Mouse (Mus musculus) hindbrain, embryonic 14.5 days (tissue): ENCODE measurements at regions not wholly inside any gene's neighbourhood (a gene's known extent, or its start where the extent isn't known, plus 50 kb on each side); places are given as distances from the start of the nearest gene placed in this dataset.

Experiments
- ATAC-seq: fragments of 200-750 bp; cut with Nextera tagmentation; 2 replicates; pipeline ENCODE4 v1.8.0; 2017; ENCODE audit warnings: moderate number of reproducible peaks, mild to moderate bottlenecking, moderate TSS enrichment, moderate library complexity; ENCODE audit not compliant: low FRiP score
- DNase-seq: peaks from one replicate; pipeline ENCODE4 v3.0.0-alpha.2; 2015; ENCODE audit warnings: low spot score
- H3K27ac ChIP-seq: fragments of 300-500 bp; sonication (generic); 2 replicates; pipeline ENCODE4 v1.5.1; 2014; ENCODE audit warnings: mild to moderate bottlenecking, moderate library complexity
- H3K27me3 ChIP-seq: fragments of 300-500 bp; sonication (generic); 2 replicates; pipeline ENCODE4 v1.6.1; 2014; ENCODE audit warnings: mild to moderate bottlenecking, low read length, mixed read lengths; ENCODE audit not compliant: control insufficient read depth, insufficient read depth
- H3K36me3 ChIP-seq: fragments of 300-500 bp; sonication (generic); replicated peaks from 2 replicates; pipeline ENCODE4 v1.6.1; 2014; ENCODE audit not compliant: control insufficient read depth, insufficient read depth
- H3K4me1 ChIP-seq: fragments of 300-500 bp; sonication (generic); replicated peaks from 2 replicates; pipeline ENCODE4 v1.6.1; 2014; ENCODE audit warnings: antibody characterized with exemption, low read length, mixed read lengths; ENCODE audit not compliant: control insufficient read depth, insufficient read depth
- H3K4me2 ChIP-seq: fragments of 300-500 bp; sonication (generic); replicated peaks from 2 replicates; pipeline ENCODE4 v1.6.1; 2014; ENCODE audit warnings: mild to moderate bottlenecking, moderate library complexity
- H3K4me3 ChIP-seq: fragments of 300-500 bp; sonication (generic); replicated peaks from 2 replicates; pipeline ENCODE4 v1.5.1; 2014; ENCODE audit warnings: mild to moderate bottlenecking, low read length
- H3K9ac ChIP-seq: fragments of 300-500 bp; sonication (generic); 2 replicates; pipeline ENCODE4 v1.6.1; 2014
- H3K9me3 ChIP-seq: fragments of 300-500 bp; sonication (generic); 2 replicates; pipeline ENCODE4 v1.6.1; 2016; ENCODE audit warnings: low read length; ENCODE audit not compliant: control insufficient read depth
- WGBS: fragments of 180-500 bp; shearing (Covaris S2); extraction: QIAGEN DNeasy Blood & Tissue Kit; methylation state at CpG from one replicate; pipeline ENCODE4 v1.1.7; 2014; 5-methylcytosine and 5-hydroxymethylcytosine counted together

DNA sequence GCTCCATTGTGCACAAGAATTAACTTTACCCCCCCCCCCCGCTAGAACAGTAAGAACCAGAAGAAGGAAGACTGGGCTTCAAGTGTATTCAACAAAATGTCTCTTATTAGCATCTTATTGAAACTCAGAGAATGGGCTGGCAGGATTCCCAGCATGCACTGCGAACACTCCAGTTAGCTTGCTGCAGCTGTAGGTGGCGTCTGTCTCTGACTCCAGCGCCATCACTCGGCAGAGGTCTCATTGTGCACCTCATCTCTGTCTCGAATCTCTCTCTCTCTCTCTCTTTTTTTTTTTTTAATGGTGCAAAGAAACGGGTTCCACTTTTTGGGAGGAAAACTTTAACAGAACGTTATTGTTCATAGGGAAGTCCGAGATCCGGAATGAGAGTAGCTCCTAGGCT, 221.6 kb downstream of the Agtpbp1 start:
- Histone ChIP-seq H3K36me3 (no peaks in the 10 kb centered on the region), H3K27me3 (no peaks in the 10 kb centered on the region; the same call in 1 of the 2 replicates), H3K4me2 (no peak overlapping the region), H3K9ac (no peak overlapping the region), H3K4me1 (no peaks in the 10 kb centered on the region), H3K4me3 (no peak overlapping the region), H3K27ac (no peak overlapping the region), H3K9me3 (no peaks in the 10 kb centered on the region)
- DNase-seq: no peak
- no peak for ATAC-seq
- 70% methylated on average over 10 of the region's 10 CpGs for whole genome bisulfite sequencing

DNA sequence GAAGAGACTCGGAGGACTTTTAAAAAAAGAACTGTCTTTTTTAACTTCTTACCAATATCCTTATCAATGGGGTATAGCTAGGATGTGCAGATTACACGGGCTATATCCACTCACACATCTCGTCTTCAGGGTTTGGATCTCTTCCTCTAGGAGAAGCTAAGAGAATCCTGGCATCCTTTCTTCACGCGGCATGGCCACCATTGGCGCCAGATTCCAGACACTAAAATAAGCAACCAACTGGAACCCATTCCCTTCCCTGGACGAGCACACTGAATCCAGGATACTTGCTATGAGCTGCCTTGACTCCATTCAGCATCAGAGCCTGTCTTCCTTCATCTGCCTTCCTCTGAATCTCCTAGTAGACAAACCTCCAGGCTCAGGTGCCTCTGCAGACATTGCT, 223.7 kb downstream of the Agtpbp1 start:
- no peak for ATAC-seq
- no peak for DNase-seq
- WGBS: 92% methylated on average over 7 of the region's 7 CpGs

DNA sequence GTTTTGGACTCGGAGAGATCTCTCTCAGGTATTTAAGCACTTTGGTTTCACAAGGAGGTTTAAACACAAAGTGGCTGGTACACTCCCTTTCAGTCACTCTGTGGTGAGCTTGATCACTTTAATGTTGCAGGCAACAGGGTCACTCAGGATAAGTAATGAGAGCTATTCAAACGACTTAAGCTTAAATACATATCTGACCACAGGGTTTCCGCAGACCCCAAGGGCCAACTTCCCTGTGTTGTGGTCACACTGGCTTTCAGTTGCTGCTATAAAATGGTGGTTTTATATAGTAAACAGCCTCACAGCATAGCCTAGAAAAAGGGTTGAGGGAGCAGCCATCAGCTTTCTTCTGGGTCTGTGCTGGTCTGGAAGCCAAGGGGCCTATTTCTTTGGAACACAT, 225.0 kb downstream of the Agtpbp1 start:
- no peak overlapping the region for H3K9ac ChIP-seq
- H3K4me2 ChIP-seq: no peak overlapping the region
- no peaks in the 10 kb centered on the region; the same call in 1 of the 2 replicates for H3K27me3 ChIP-seq
- no peak overlapping the region for H3K27ac ChIP-seq
- no peak overlapping the region for H3K4me3 ChIP-seq
- ATAC-seq (no peak), DNase-seq (no peak)
- no peaks in the 10 kb centered on the region for H3K36me3 ChIP-seq
- H3K9me3 ChIP-seq: no peaks in the 10 kb centered on the region
- H3K4me1 ChIP-seq: no peaks in the 10 kb centered on the region
- WGBS: 81% methylated on average over 3 of the region's 3 CpGs

More for the DNA sequence above, 223.7 kb downstream of the Agtpbp1 start:
- no peaks in the 10 kb centered on the region for H3K9me3 ChIP-seq
- no peak overlapping the region for H3K4me3 ChIP-seq
- no peaks in the 10 kb centered on the region for H3K36me3 ChIP-seq
- no peaks in the 10 kb centered on the region; the same call in 1 of the 2 replicates for H3K27me3 ChIP-seq
- no peaks in the 10 kb centered on the region for H3K4me1 ChIP-seq
- no peak overlapping the region for H3K27ac ChIP-seq
- H3K9ac ChIP-seq: no peak overlapping the region
- H3K4me2 ChIP-seq: no peak overlapping the region

DNA sequence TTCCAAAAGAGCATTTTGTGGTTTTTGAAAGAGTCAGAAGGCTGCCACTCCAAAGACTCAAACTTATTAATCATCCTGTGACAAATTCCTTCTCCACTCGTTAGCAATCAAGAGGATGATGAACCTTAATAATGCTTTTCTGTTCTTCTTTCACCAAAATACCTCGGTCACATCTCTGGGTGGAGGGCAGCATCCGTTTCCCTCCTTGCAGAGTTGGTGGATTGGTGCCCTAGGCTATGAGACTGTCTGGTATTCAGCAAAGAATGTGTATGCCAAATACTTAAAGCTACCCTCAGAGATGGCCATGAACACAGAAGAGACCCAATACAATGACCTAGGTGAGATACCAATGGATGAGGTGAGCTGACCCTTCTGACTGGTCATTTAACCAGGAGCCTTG, 226.6 kb downstream of the Agtpbp1 start:
- 81% methylated on average over 3 of the region's 3 CpGs for WGBS
- Histone ChIP-seq H3K4me3 (no peak overlapping the region), H3K9me3 (no peaks in the 10 kb centered on the region), H3K27me3 (no peaks in the 10 kb centered on the region; the same call in 1 of the 2 replicates), H3K4me2 (no peak overlapping the region), H3K27ac (no peak overlapping the region), H3K36me3 (no peaks in the 10 kb centered on the region), H3K4me1 (no peaks in the 10 kb centered on the region), H3K9ac (no peak overlapping the region)
- DNase-seq: no peak
- no peak for ATAC-seq

DNA sequence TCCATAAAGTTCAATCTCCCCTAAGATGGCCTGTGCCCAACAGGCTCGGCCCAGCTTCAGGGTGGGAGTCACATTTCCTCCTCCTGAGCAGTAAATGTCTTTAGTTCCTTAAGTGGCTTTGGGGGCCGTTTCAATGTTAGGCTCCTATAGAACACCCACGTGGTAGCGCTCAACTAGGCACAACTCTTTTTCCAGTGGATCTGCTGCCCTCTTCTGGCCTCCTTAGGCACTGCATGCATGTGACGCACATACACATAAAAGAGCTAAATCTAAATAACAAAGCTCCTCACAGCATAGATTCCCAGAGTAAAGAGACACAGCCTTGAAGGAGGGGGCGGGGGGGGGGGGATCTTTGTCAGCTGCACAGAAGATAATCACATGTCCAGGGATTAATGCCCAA, 233.6 kb downstream of the Agtpbp1 start:
- no peaks in the 10 kb centered on the region for H3K9me3 ChIP-seq
- H3K9ac ChIP-seq: no peak overlapping the region
- H3K27me3 ChIP-seq: no peaks in the 10 kb centered on the region
- WGBS: 57% methylated on average over 6 of the region's 6 CpGs
- no peak overlapping the region for H3K27ac ChIP-seq
- DNase-seq: no peak
- no peak overlapping the region for H3K4me2 ChIP-seq
- no peaks in the 10 kb centered on the region for H3K4me1 ChIP-seq
- H3K36me3 ChIP-seq: no peaks in the 10 kb centered on the region
- no peak for ATAC-seq
- no peak overlapping the region for H3K4me3 ChIP-seq

DNA sequence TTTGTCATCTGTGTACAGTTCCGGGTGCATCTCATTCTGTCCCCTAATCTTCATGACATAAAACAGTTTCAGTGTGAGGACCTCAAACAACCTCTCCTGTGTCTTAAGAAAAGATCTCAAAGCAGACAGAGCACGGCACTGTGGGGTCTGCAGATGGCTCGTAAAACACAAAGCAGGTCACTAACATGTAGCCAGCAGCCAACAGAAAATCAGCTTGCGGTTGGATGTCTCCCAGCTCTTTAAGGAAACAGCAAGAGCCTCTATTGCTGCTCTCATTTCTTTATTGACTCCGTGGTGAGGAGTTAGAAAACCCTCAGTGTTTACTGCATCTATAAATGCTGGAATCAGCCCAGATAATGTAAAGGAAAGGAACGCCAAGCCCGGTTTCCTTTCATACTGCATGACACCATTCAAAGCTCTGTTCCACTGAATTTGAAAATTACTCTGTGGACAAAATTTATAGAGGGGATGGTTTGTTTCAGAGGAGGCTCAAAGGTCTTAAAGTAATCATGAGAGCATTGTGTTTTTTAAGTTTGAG, 234.3 kb downstream of the Agtpbp1 start:
- Histone ChIP-seq H3K4me1 (no peaks in the 10 kb centered on the region), H3K9me3 (no peaks in the 10 kb centered on the region), H3K4me2 (no peak overlapping the region), H3K4me3 (no peak overlapping the region), H3K27ac (0 out of 2 replicates have a peak overlapping the region, but pooled peaks have one; percentile 4), H3K27me3 (no peaks in the 10 kb centered on the region), H3K9ac (no peak overlapping the region), H3K36me3 (no peaks in the 10 kb centered on the region)
- DNase-seq (no peak), ATAC-seq (no peak)
- WGBS: 63% methylated on average over 7 of the region's 7 CpGs

DNA sequence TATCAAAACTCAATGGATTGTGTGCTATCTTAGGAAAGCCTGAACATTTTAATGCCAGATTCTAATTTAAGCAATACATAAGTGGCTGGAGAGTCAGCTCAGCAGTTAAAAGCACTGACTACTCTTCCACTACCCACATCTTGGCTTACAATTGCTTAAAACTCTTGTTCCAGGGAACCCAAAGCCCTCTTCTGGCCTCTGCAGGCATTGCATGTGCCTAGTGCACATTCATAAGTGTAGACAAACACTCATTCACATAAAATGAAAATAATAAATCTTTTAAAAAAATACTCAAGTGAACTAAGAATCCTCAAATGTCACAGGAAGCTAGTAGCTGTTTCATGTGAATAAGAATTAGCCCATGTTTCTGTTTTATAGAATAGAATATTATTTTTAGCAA, 236.5 kb downstream of the Agtpbp1 start:
- no peak overlapping the region for H3K27ac ChIP-seq
- no peaks in the 10 kb centered on the region for H3K9me3 ChIP-seq
- DNase-seq: no peak
- H3K9ac ChIP-seq: no peak overlapping the region
- no peaks in the 10 kb centered on the region for H3K27me3 ChIP-seq
- ATAC-seq: no peak
- H3K4me1 ChIP-seq: no peaks in the 10 kb centered on the region
- no peak overlapping the region for H3K4me3 ChIP-seq
- H3K4me2 ChIP-seq: no peak overlapping the region
- H3K36me3 ChIP-seq: no peaks in the 10 kb centered on the region

DNA sequence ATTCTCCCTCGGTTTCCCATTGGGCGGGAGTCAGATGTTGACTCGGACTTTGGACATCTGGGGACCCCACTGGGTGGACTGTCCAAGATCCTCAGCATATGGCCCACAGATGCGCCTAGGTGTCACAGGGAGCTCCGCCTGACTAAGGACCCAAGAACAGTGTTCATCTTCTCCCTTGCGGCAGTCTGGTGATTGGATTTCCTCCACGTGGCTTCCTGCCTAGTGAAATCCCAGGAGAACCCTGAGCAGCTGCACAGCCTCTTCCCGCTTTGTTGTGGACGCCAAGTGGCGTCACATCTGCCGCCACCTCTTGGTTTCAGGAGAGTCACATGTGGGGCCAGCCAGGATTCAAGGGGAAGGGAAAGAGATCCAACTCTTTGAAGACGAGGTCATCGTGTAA, 243.2 kb downstream of the Agtpbp1 start:
- H3K27me3 ChIP-seq: no peaks in the 10 kb centered on the region

DNA sequence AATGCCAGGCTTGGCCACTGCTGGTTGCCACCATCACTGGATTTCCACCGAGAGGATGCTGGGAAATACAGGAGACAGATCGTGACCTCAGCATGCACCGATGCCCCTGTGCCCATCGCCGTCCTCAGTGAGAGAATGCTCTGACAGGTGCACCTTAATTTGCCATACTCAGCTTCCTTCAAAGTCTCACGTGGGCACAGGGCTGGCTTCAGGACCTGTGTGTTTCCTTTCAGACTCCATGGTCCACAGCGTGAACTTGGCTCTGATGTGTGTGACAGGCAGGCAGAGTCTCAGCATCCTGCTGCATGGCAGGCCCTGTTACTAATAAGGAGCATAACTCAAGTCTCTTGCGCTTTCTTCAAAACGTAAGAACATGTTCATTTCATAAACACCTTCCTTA, 246.6 kb downstream of the Agtpbp1 start:
- Histone ChIP-seq H3K27me3 (no peaks in the 10 kb centered on the region), H3K9ac (no peak overlapping the region), H3K36me3 (no peaks in the 10 kb centered on the region), H3K27ac (no peak overlapping the region), H3K9me3 (no peaks in the 10 kb centered on the region), H3K4me1 (no peaks in the 10 kb centered on the region), H3K4me3 (no peak overlapping the region), H3K4me2 (no peak overlapping the region)
- WGBS: 96% methylated on average over 9 of the region's 9 CpGs
- ATAC-seq: no peak
- no peak for DNase-seq

More for the DNA sequence above, 243.2 kb downstream of the Agtpbp1 start:
- WGBS: 85% methylated on average over 13 of the region's 13 CpGs
- H3K4me1 ChIP-seq: no peaks in the 10 kb centered on the region
- H3K4me3 ChIP-seq: no peak overlapping the region
- H3K4me2 ChIP-seq: no peak overlapping the region
- H3K9me3 ChIP-seq: no peaks in the 10 kb centered on the region
- DNase-seq: no peak
- no peaks in the 10 kb centered on the region for H3K36me3 ChIP-seq
- H3K9ac ChIP-seq: no peak overlapping the region
- H3K27ac ChIP-seq: no peak overlapping the region
- no peak for ATAC-seq

DNA sequence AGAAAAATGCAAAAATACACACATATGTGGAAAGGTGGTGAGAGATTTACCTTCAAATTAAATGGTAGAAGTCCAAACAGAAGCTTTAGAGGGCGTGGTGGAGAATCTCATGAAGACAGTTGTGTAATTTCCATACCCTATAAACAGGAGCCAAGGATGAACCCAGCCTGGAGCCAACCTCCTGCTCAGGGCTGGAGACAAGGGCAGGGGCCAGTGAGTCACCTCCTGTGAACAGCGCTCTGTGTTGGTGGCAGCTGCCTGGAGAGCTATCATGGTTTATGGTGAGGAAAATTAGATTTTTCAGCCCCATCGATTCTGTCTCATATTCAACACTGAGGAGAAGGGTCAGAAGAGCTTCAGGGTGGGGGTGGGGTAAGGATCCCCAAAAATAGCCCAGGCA, 261.1 kb downstream of the Agtpbp1 start:
- Histone ChIP-seq H3K36me3 (no peaks in the 10 kb centered on the region), H3K9ac (no peak overlapping the region), H3K4me3 (no peak overlapping the region), H3K27ac (no peak overlapping the region), H3K27me3 (no peaks in the 10 kb centered on the region), H3K4me1 (no peaks in the 10 kb centered on the region), H3K4me2 (no peak overlapping the region), H3K9me3 (no peaks in the 10 kb centered on the region)
- 77% methylated on average over 3 of the region's 3 CpGs for WGBS
- DNase-seq (no peak), ATAC-seq (no peak)
